Mouse (Mus musculus) adrenal gland (tissue): ENCODE results near the gene Tbc1d25.

Experiments used
- intact Hi-C: fragments of 180-260 bp; cut with DNase I; formaldehyde crosslinking; loops from one replicate; pipeline ENCODE4 v1.15.1; 2025

The Tbc1d25 gene

GRCm38 (mm10) chrX:8182871-8183540 lies 7.0 kb upstream of the Tbc1d25 start:
- intact Hi-C loops: no loop called here

GRCm38 (mm10) chrX:8179646-8180045 lies 3.7 kb upstream of the Tbc1d25 start:
- intact Hi-C loops: no loop called here

GRCm38 (mm10) chrX:8178871-8179270 lies 2.9 kb upstream of the Tbc1d25 start:
- intact Hi-C loops: no loop called here

- intact Hi-C loops: no loop called here
These were observed 845 bp downstream of the Tbc1d25 start for GRCm38 (mm10) chrX:8175169-8175503.

- intact Hi-C loops: no loop called here
These were observed 8.0 kb downstream of the Tbc1d25 start for GRCm38 (mm10) chrX:8167716-8168647.

- intact Hi-C loops: no loop called here
These were observed 11.5 kb downstream of the Tbc1d25 start for GRCm38 (mm10) chrX:8164471-8164870.

- intact Hi-C loops: no loop called here
These were observed 12.9 kb downstream of the Tbc1d25 start for GRCm38 (mm10) chrX:8163076-8163475.

GRCm38 (mm10) chrX:8145153-8145991 lies 30.6 kb downstream of the Tbc1d25 start, which contains the start of gene Rbm3:
TSS of gene Rbm3 (minus strand) at chrX:8145880.
- intact Hi-C loops: no loop called here

- intact Hi-C loops: no loop called here
These were observed 32.2 kb downstream of the Tbc1d25 start for GRCm38 (mm10) chrX:8143750-8144149.

- intact Hi-C loops: no loop called here
These were observed 33.0 kb downstream of the Tbc1d25 start for GRCm38 (mm10) chrX:8142948-8143347.

- intact Hi-C loops: no loop called here
These were observed 34.9 kb downstream of the Tbc1d25 start for GRCm38 (mm10) chrX:8141058-8141457.

GRCm38 (mm10) chrX:8140446-8140845 lies 35.5 kb downstream of the Tbc1d25 start:
- intact Hi-C loops: no loop called here

- intact Hi-C loops: no loop called here
These were observed 36.5 kb downstream of the Tbc1d25 start for GRCm38 (mm10) chrX:8139480-8139879.

GRCm38 (mm10) chrX:8135886-8136285 lies 40.1 kb downstream of the Tbc1d25 start:
- intact Hi-C loops: no loop called here

GRCm38 (mm10) chrX:8132017-8132976 lies 43.7 kb downstream of the Tbc1d25 start, which contains the start of gene Wdr13:
TSS of gene Wdr13 (minus strand) at chrX:8132892.
- intact Hi-C loops: no loop called here

GRCm38 (mm10) chrX:8131393-8131792 lies 44.6 kb downstream of the Tbc1d25 start:
- intact Hi-C loops: no loop called here

- intact Hi-C loops: no loop called here
These were observed 50.7 kb downstream of the Tbc1d25 start for GRCm38 (mm10) chrX:8125235-8125634.

GRCm38 (mm10) chrX:8123821-8124470 lies 52.0 kb downstream of the Tbc1d25 start:
- intact Hi-C loops: no loop called here

- intact Hi-C loops: loop anchor here (5.0 to 10.0 kb wide), 2 partner anchors 85 to 192 kb away; partner anchors contain the start of gene Eras
These were observed 58.7 kb downstream of the Tbc1d25 start for GRCm38 (mm10) chrX:8117264-8117663.

- intact Hi-C loops: loop anchor here (5.0 to 10.0 kb wide), 2 partner anchors 83 to 190 kb away; partner anchors contain the start of gene Eras
These were observed 60.7 kb downstream of the Tbc1d25 start for GRCm38 (mm10) chrX:8115275-8115674.
